Mouse (Mus musculus) heart, postnatal 0 days (tissue): ENCODE results near the gene Shbg. TPM values are rescaled to one million over a fixed set of nuclear protein-coding genes. Genes with fewer than 3 reads are reported as not detected.

ENCODE experiments used
- ATAC-seq: fragments of 200-750 bp; cut with Nextera tagmentation; 2 replicates; pipeline ENCODE4 v1.8.0; 2017; ENCODE audit warnings: low read depth, moderate number of reproducible peaks, moderate library complexity; ENCODE audit not compliant: insufficient read depth
- DNase-seq: peaks from one replicate; pipeline ENCODE4 v3.0.0-alpha.2; 2016; ENCODE audit warnings: low spot score
- H3K27ac ChIP-seq: fragments of 300-500 bp; sonication (generic); 2 replicates; pipeline ENCODE4 v1.5.1; 2014; ENCODE audit warnings: low read depth, mild to moderate bottlenecking
- H3K27me3 ChIP-seq: fragments of 300-500 bp; sonication (generic); 2 replicates; pipeline ENCODE4 v1.6.1; 2014; ENCODE audit warnings: low read length, mixed read lengths; ENCODE audit not compliant: control insufficient read depth, insufficient read depth
- H3K36me3 ChIP-seq: fragments of 300-500 bp; sonication (generic); replicated peaks from 2 replicates; pipeline ENCODE4 v1.6.1; 2014; ENCODE audit warnings: low read length, mixed read lengths; ENCODE audit not compliant: control insufficient read depth, insufficient read depth
- H3K4me1 ChIP-seq: fragments of 300-500 bp; sonication (generic); 2 replicates; pipeline ENCODE4 v1.6.1; 2014; ENCODE audit warnings: antibody characterized with exemption; ENCODE audit not compliant: control insufficient read depth, insufficient read depth
- H3K4me2 ChIP-seq: fragments of 300-500 bp; sonication (generic); 2 replicates; pipeline ENCODE4 v1.6.1; 2014; ENCODE audit warnings: low read depth, mild to moderate bottlenecking, low read length, moderate library complexity
- H3K4me3 ChIP-seq: fragments of 300-500 bp; sonication (generic); 2 replicates; pipeline ENCODE4 v1.5.1; 2014; ENCODE audit warnings: low read depth, low read length
- H3K9ac ChIP-seq: fragments of 300-500 bp; sonication (generic); replicated peaks from 2 replicates; pipeline ENCODE4 v1.6.1; 2014; ENCODE audit warnings: low read depth, low read length, mixed read lengths
- H3K9me3 ChIP-seq: fragments of 300-500 bp; sonication (generic); replicated peaks from 2 replicates; pipeline ENCODE4 v1.6.1; 2016; ENCODE audit warnings: low read length; ENCODE audit not compliant: control insufficient read depth
- CTCF ChIP-seq: IDR thresholded peaks from 2 replicates; pipeline ENCODE4 v1.5.1; 2016; ENCODE audit warnings: antibody characterized with exemption, control low read depth, low read depth
- EP300 ChIP-seq: IDR thresholded peaks from 2 replicates; pipeline ENCODE4 v1.6.1; 2016; ENCODE audit warnings: antibody characterized with exemption, low read depth
- WGBS: fragments of 180-500 bp; shearing (Covaris S2); extraction: QIAGEN DNeasy Blood & Tissue Kit; methylation state at CpG from one replicate; pipeline ENCODE4 v1.1.7; 2014; 5-methylcytosine and 5-hydroxymethylcytosine counted together
- polyA plus RNA-seq: library from polyadenylated mRNA; unstranded; fragments of >200 nt; fragmentation: Nextera tagmentation; extraction: Ambion mirVana; gene quantifications from 2 replicates; pipeline ENCODE4 v1.2.1, GENCODE M21; 2015
- total RNA-seq: library from RNA; depleted of rRNA; stranded (reverse); fragments of >200 nt; gene quantifications from 2 replicates; pipeline ENCODE4 v1.2.3, GENCODE M21; 2014; ENCODE audit warnings: low replicate concordance

Gene Shbg
- total and polyA plus RNA-seq, 2 experiments from 2014 or later, result not detected

DNA sequence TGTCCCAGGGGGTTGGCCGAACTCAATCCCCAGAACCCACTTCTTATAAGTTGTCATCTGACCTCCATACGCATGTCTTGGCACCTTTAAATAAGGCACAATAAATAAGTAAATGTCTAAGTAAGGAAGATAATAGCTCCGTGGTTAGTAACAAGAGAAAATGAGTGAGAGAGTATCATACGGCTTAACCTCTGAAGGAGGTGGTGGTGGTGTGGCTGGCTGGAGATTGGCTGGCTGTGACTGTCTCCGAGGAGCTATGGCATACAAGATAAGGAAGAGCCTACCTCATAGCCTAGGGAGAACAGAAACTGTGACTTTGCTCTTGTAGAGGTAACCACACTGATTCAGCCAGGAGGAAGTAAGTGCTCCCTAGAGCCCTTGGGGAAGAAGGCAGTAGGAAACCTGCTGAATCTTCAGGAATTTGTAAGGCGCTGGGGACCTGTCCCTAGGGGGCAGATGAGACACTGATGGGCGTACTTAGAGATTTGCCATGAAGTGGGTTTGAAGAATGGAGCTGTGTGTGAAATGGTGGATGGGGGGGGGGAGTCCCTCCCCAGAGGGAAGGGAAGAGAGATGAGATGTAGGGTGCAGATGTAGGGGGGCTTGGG is 31.9 kb downstream of the Shbg start:
- peaks cover 38% of the 10 kb centered on the region for H3K36me3 ChIP-seq
- no peaks in the 10 kb centered on the region for H3K27me3 ChIP-seq
- peaks cover 8% of the 10 kb centered on the region; the same call in 1 of the 2 replicates for H3K4me1 ChIP-seq
- no peak overlapping the region; the same call in 1 of the 2 replicates for H3K9ac ChIP-seq
- no peak overlapping the region for H3K4me2 ChIP-seq
- H3K9me3 ChIP-seq, result no peaks in the 10 kb centered on the region
- H3K4me3 ChIP-seq, result no peak overlapping the region
- TF ChIP-seq CTCF (no peak), EP300 (no peak)
- ATAC-seq (no peak), DNase-seq (no peak)
- 62% methylated on average over 7 of the region's 7 CpGs for WGBS
- no peak overlapping the region for H3K27ac ChIP-seq

- DNase-seq (no peak), ATAC-seq (no peak)
- 95% methylated on average over 13 of the region's 13 CpGs for WGBS
- no peaks in the 10 kb centered on the region for H3K27me3 ChIP-seq
- peaks cover 8% of the 10 kb centered on the region; the same call in 1 of the 2 replicates for H3K4me1 ChIP-seq
- H3K4me3 ChIP-seq, result no peak overlapping the region
- H3K9me3 ChIP-seq, result no peaks in the 10 kb centered on the region
- H3K36me3 ChIP-seq, result peaks cover 29% of the 10 kb centered on the region
- no peak overlapping the region for H3K4me2 ChIP-seq
- no peak overlapping the region for H3K27ac ChIP-seq
- H3K9ac ChIP-seq, result no peak overlapping the region
- TF ChIP-seq CTCF (no peak), EP300 (no peak)
These were observed 32.8 kb downstream of the Shbg start for GRCm38 (mm10) chr11:69584937-69585336.

- TF ChIP-seq EP300, result no peak
These were observed 33.7 kb downstream of the Shbg start for GRCm38 (mm10) chr11:69584008-69584407.

GRCm38 (mm10) chr11:69582230-69582805 is 35.4 kb downstream of the Shbg start:
- DNase-seq, result no peak
- Histone ChIP-seq H3K4me2 (peak overlapping the region; percentile 98), H3K4me1 (peaks cover 20% of the 10 kb centered on the region; the same call in 1 of the 2 replicates), H3K27ac (no peak overlapping the region), H3K27me3 (no peaks in the 10 kb centered on the region), H3K36me3 (peaks cover 3% of the 10 kb centered on the region), H3K9ac (peak overlapping the region; percentile 77), H3K4me3 (peak overlapping the region; percentile 72), H3K9me3 (no peaks in the 10 kb centered on the region)
- 49% methylated on average over 9 of the region's 9 CpGs for WGBS
- no peak for TF ChIP-seq EP300
- no peak for TF ChIP-seq CTCF
- ATAC-seq, result no peak

More at GRCm38 (mm10) chr11:69584008-69584407, 33.7 kb downstream of the Shbg start:
- no peak overlapping the region for H3K9ac ChIP-seq
- H3K27me3 ChIP-seq, result no peaks in the 10 kb centered on the region
- H3K9me3 ChIP-seq, result no peaks in the 10 kb centered on the region
- peaks cover 20% of the 10 kb centered on the region for H3K36me3 ChIP-seq
- no peak overlapping the region for H3K4me3 ChIP-seq
- H3K27ac ChIP-seq, result no peak overlapping the region
- peaks cover 8% of the 10 kb centered on the region; the same call in 1 of the 2 replicates for H3K4me1 ChIP-seq
- ATAC-seq, result no peak
- DNase-seq, result no peak
- H3K4me2 ChIP-seq, result no peak overlapping the region
- WGBS, result 79% methylated on average over 7 of the region's 7 CpGs

DNA sequence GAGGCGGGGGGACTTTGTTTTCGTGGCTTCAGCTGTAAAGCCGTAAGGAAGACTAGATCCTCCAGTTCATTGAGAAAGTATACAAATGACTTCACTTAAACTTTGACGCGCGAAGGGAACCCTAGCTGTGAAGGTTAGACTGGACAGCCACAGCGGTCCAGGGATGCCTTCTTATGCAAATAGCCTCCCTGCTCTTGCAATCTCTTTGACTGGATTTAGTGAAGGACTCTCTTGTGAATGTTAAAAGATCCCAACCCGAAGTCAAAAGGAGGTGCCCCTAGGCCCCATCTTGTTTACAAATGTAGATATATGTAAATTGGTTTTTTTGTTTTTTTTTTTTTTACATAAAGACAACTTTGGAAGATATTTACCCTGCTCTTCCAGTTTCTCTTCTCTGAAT is 35.9 kb downstream of the Shbg start:
- no peaks in the 10 kb centered on the region for H3K27me3 ChIP-seq
- peak overlapping the region; percentile 98 for H3K27ac ChIP-seq
- DNase-seq, result no peak
- no peaks in the 10 kb centered on the region; the same call in none of the 2 replicates for H3K36me3 ChIP-seq
- TF ChIP-seq CTCF, result no peak
- TF ChIP-seq EP300, result no peak
- ATAC-seq, result no peak
- H3K4me3 ChIP-seq, result peak overlapping the region; percentile 72
- peaks cover 20% of the 10 kb centered on the region; the same call in 1 of the 2 replicates for H3K4me1 ChIP-seq
- H3K9me3 ChIP-seq, result no peaks in the 10 kb centered on the region
- 0% methylated on average over 8 of the region's 8 CpGs for WGBS
- H3K4me2 ChIP-seq, result peak overlapping the region; percentile 98
- peak overlapping the region; percentile 77 for H3K9ac ChIP-seq
